Mouse (Mus musculus): ENCODE results near the gene Clcn1.

DNA sequence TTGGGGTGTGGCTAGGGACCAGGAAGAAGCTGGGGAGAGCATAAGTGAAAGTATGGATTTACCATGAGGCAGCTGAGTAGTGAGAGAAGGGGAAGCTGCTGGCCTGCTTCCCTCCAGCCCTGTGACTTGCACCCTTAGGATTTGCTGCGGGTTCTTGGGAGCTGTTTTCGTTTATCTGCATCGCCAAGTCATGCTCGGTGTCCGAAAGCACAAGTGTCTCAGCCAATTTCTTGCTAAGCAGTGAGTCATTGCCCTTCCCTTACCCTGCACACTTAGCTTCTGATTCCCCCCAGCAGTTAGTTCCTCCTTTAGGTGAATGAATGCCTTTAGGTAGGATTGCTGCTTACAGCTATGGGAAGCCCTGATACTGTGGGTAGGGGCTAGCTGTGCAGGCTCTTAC is 12.9 kb downstream of the Clcn1 start:
- TF ChIP-seq CTCF (IDR thresholded peaks at IDR 0.05; ENCODE audit: low read depth, low read length), result no peak
- no peak for TF ChIP-seq POLR2AphosphoS5 (IDR thresholded peaks at IDR 0.05; ENCODE audit: insufficient replicate concordance, low read depth, low read length)
- no peak for TF ChIP-seq GATA1 (IDR thresholded peaks at IDR 0.05; ENCODE audit: borderline replicate concordance, low read length)
- TF ChIP-seq GATA2 (IDR thresholded peaks at IDR 0.05; ENCODE audit: borderline replicate concordance, low read depth, low read length), result no peak

Data from G1E (cell line).